Mouse (Mus musculus) neutrophil, adult 59 days (primary cell): ENCODE results near the gene Akp3. TPM values are rescaled to one million over a fixed set of nuclear protein-coding genes. Genes with fewer than 3 reads are reported as not detected.

Experiments used
- total RNA-seq, 2 experiments: library from RNA; stranded (reverse); gene quantifications; 1 replicate in 1 of 2; 2 replicates in 1 of 2; pipeline ENCODE4 v1.2.4; 2023

Gene Akp3
- not detected for total RNA-seq

GRCm38 (mm10) chr1:87124673-87125072 lies at the start of gene Akp3:
Gene Akp3 (plus strand): TSS chr1:87124973.

GRCm38 (mm10) chr1:87089828-87090227 lies 34.9 kb upstream of the Akp3 start, which contains the start of gene Alppl2:
Gene Alppl2 (minus strand): TSS chr1:87089928.

GRCm38 (mm10) chr1:87101411-87101810 lies 23.4 kb upstream of the Akp3 start, which contains the start of gene Alpi:
Gene Alpi (minus strand): TSS chr1:87101606.

GRCm38 (mm10) chr1:87156199-87156587 lies 31.4 kb downstream of the Akp3 start, which contains the start of gene Ecel1:
Gene Ecel1 (minus strand): TSS chr1:87156521.

Other genes with a start within 250 kb of the Akp3 start
- not detected for gene Alppl2, start 35.0 kb upstream of the Akp3 start, total RNA-seq
- gene Alpi, start 23.4 kb upstream of the Akp3 start, total RNA-seq, result not detected
- gene Ecel1, start 31.5 kb downstream of the Akp3 start, total RNA-seq, result not detected
- gene Prss56, start 58.3 kb downstream of the Akp3 start, total RNA-seq, result not detected
- not detected for gene Chrnd, start 65.6 kb downstream of the Akp3 start, total RNA-seq
- not detected for gene Chrng, start 79.7 kb downstream of the Akp3 start, total RNA-seq
- 10 to 100 TPM; 61.6 to 73.4 TPM for gene Eif4e2, start 88.9 kb downstream of the Akp3 start, total RNA-seq
- under 1 TPM in 1 of 2 experiments, not detected in 1; 0.27 TPM for gene Efhd1, start 139.4 kb downstream of the Akp3 start, total RNA-seq
- 10 to 100 TPM; 63.9 to 65.2 TPM for gene Gigyf2, start 202.0 kb downstream of the Akp3 start, total RNA-seq